Mouse (Mus musculus): ENCODE data around the gene Gm6164.
"Not testable (repeated sequence)": the region's sequence is repeated elsewhere in the genome, so short reads cannot be mapped to it uniquely, and the experiment has no call there.

Gm6164 gene

GRCm38 (mm10) chr7:20205507-20205906, at the start of gene Gm6164:
Gene Gm6164, minus strand, starts transcription at chr7:20205607.
- H3K36me3 ChIP-seq (ENCODE audit: control insufficient read depth, insufficient read depth, low read length, poor library complexity, severe bottlenecking); DNase-seq (ENCODE audit: low read depth, low spot score); H3K27me3 ChIP-seq (ENCODE audit: control insufficient read depth, insufficient read depth, low read length, poor library complexity, severe bottlenecking): not testable (repeated sequence)

GRCm38 (mm10) chr7:20233728-20234127, 28.3 kb upstream of the Gm6164 start, which contains the start of gene Gm4498:
Gene Gm4498, minus strand, starts transcription at chr7:20233828.
- not testable (repeated sequence) for H3K27me3 ChIP-seq (ENCODE audit: control insufficient read depth, insufficient read depth, low read length, poor library complexity, severe bottlenecking); DNase-seq (ENCODE audit: low read depth, low spot score); H3K36me3 ChIP-seq (ENCODE audit: control insufficient read depth, insufficient read depth, low read length, poor library complexity, severe bottlenecking)

DNA sequence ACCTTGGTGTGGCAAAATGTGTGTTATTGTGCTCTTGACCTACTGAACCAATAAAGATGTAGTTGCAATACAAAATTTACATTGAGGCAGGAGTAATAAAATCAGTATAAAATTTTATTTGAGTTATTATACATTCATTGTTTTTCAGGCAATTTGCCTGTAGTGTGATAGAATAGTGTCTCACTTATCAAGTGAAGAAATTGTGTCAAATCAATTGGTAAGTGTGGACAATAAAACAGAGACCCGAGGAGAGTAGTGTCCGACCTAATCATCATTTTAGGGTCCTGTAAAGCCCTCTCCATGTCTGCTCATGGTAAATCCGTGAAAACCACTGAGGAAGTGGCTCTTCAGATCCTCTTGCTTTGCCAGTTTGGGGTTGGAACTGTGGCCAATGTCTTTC, 12.0 kb downstream of the Gm6164 start, which contains the start of gene Vmn1r95:
Vmn1r95 (plus strand) TSS at position 301 of the 400 bp plus-strand sequence.
- DNase-seq (ENCODE audit: low read depth, low spot score); H3K27me3 ChIP-seq (ENCODE audit: control insufficient read depth, insufficient read depth, low read length, poor library complexity, severe bottlenecking); H3K36me3 ChIP-seq (ENCODE audit: control insufficient read depth, insufficient read depth, low read length, poor library complexity, severe bottlenecking): not testable (repeated sequence)

- H3K27me3 ChIP-seq (ENCODE audit: control insufficient read depth, insufficient read depth, low read length, poor library complexity, severe bottlenecking); H3K36me3 ChIP-seq (ENCODE audit: control insufficient read depth, insufficient read depth, low read length, poor library complexity, severe bottlenecking); DNase-seq (ENCODE audit: low read depth, low spot score): not testable (repeated sequence)
Observed at GRCm38 (mm10) chr7:20168277-20168676, 37.1 kb downstream of the Gm6164 start, which contains the start of gene Vmn1r94. Gene Vmn1r94, minus strand, starts transcription at chr7:20168377.
